Mouse (Mus musculus) hindbrain, postnatal 0 days (tissue): ENCODE measurements around the gene Ctrb1. TPM values are rescaled to one million over a fixed set of nuclear protein-coding genes. Genes with fewer than 3 reads are reported as not detected.

ENCODE experiments used
- ATAC-seq: fragments of 200-750 bp; cut with Nextera tagmentation; 2 replicates; pipeline ENCODE4 v1.8.0; 2017; ENCODE audit warnings: mild to moderate bottlenecking, moderate TSS enrichment, moderate library complexity
- DNase-seq: peaks from one replicate; pipeline ENCODE4 v3.0.0-alpha.2; 2015; ENCODE audit warnings: low spot score
- H3K27ac ChIP-seq: fragments of 300-500 bp; sonication (generic); 2 replicates; pipeline ENCODE4 v1.5.1; 2014; ENCODE audit warnings: mild to moderate bottlenecking
- H3K27me3 ChIP-seq: fragments of 300-500 bp; sonication (generic); 2 replicates; pipeline ENCODE4 v1.6.1; 2014; ENCODE audit warnings: low read length, mixed read lengths; ENCODE audit not compliant: insufficient read depth
- H3K36me3 ChIP-seq: fragments of 300-500 bp; sonication (generic); 2 replicates; pipeline ENCODE4 v1.6.1; 2014; ENCODE audit warnings: low read length, mixed read lengths; ENCODE audit not compliant: insufficient read depth
- H3K4me1 ChIP-seq: fragments of 300-500 bp; sonication (generic); 2 replicates; pipeline ENCODE4 v1.6.1; 2014; ENCODE audit warnings: antibody characterized with exemption, low read length, mixed read lengths; ENCODE audit not compliant: insufficient read depth
- H3K4me2 ChIP-seq: fragments of 300-500 bp; sonication (generic); 2 replicates; pipeline ENCODE4 v1.6.1; 2014; ENCODE audit warnings: low read depth, mild to moderate bottlenecking, low read length, moderate library complexity, mixed read lengths
- H3K4me3 ChIP-seq: fragments of 300-500 bp; sonication (generic); 2 replicates; pipeline ENCODE4 v1.5.1; 2014; ENCODE audit warnings: low read length
- H3K9ac ChIP-seq: fragments of 300-500 bp; sonication (generic); replicated peaks from 2 replicates; pipeline ENCODE4 v1.6.1; 2014; ENCODE audit warnings: mild to moderate bottlenecking, low read length, moderate library complexity, mixed read lengths
- H3K9me3 ChIP-seq: fragments of 300-500 bp; sonication (generic); 2 replicates; pipeline ENCODE4 v1.6.1; 2016; ENCODE audit warnings: low read length, mixed read lengths
- CTCF ChIP-seq: IDR thresholded peaks from 2 replicates; pipeline ENCODE4 v1.5.1; 2016; ENCODE audit warnings: antibody characterized with exemption, control low read depth, low read depth
- WGBS: fragments of 180-500 bp; shearing (Covaris S2); extraction: QIAGEN DNeasy Blood & Tissue Kit; methylation state at CpG from one replicate; pipeline ENCODE4 v1.1.7; 2014; 5-methylcytosine and 5-hydroxymethylcytosine counted together
- polyA plus RNA-seq: library from polyadenylated mRNA; unstranded; fragments of >200 nt; fragmentation: Nextera tagmentation; extraction: Ambion mirVana; gene quantifications from 2 replicates; pipeline ENCODE4 v1.2.1, GENCODE M21; 2015
- total RNA-seq: library from RNA; depleted of rRNA; stranded (reverse); fragments of >200 nt; gene quantifications from 2 replicates; pipeline ENCODE4 v1.2.3, GENCODE M21; 2014; rRNA removed

Gene Ctrb1
- not detected in 2 replicates for total RNA-seq
- polyA plus RNA-seq, result not detected in 2 replicates

GRCm38 (mm10) chr8:111690960-111691445 lies at the start of gene Ctrb1:
Gene Ctrb1 (minus strand): TSS chr8:111691010.
- H3K27ac ChIP-seq, result no peak within 1 kb of the TSS
- WGBS, result 80% methylated on average over 2 of the region's 2 CpGs
- no peaks in the 10 kb centered on the region for H3K27me3 ChIP-seq
- no peaks in the 10 kb centered on the region for H3K4me1 ChIP-seq
- H3K4me2 ChIP-seq, result no peak within 1 kb of the TSS
- H3K36me3 ChIP-seq, result no peaks in the 10 kb centered on the region
- H3K9ac ChIP-seq, result no peak within 1 kb of the TSS
- DNase-seq, result no peak
- TF ChIP-seq CTCF, result no peak
- H3K4me3 ChIP-seq, result no peak within 1 kb of the TSS
- ATAC-seq, result no peak
- no peaks in the 10 kb centered on the region for H3K9me3 ChIP-seq

DNA sequence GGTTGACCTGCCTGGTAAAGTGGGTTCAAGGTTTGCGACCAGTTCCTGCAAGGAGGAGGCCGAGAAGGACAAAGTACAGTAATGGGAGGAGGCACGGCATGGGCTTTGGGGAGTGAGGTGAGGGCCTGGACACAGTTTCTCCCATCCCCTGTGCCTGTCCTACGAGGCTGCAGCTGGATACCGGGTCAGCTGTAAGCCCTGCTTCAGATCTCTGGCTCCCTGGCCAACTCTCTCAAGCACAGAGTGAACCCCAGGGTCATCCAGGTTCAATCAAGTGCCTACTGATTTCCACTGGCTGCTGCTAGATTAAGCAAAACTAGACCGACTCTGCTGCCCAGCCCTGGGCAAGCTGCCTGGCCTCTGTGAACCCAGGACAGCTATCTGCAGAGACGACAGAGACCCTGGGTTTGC lies 49.5 kb upstream of the Ctrb1 start:
- no peak for ATAC-seq
- no peaks in the 10 kb centered on the region for H3K36me3 ChIP-seq
- DNase-seq, result no peak
- H3K27ac ChIP-seq, result no peak overlapping the region
- no peaks in the 10 kb centered on the region for H3K27me3 ChIP-seq
- no peak for TF ChIP-seq CTCF
- H3K4me2 ChIP-seq, result peak overlapping the region; percentile 74; the same call in 1 of the 2 replicates
- no peak overlapping the region for H3K4me3 ChIP-seq
- no peaks in the 10 kb centered on the region for H3K9me3 ChIP-seq
- peaks cover 57% of the 10 kb centered on the region for H3K4me1 ChIP-seq
- 68% methylated on average over 7 of the region's 7 CpGs for WGBS
- no peak overlapping the region for H3K9ac ChIP-seq

- peak; percentile 49 for TF ChIP-seq CTCF
- ATAC-seq, result no peak
- Histone ChIP-seq H3K27ac (peak overlapping the region; percentile 0; the same call in 1 of the 2 replicates), H3K36me3 (no peaks in the 10 kb centered on the region), H3K27me3 (no peaks in the 10 kb centered on the region), H3K4me3 (no peak overlapping the region), H3K9me3 (no peaks in the 10 kb centered on the region), H3K4me1 (peaks cover 63% of the 10 kb centered on the region), H3K4me2 (no peak overlapping the region), H3K9ac (0 out of 2 replicates have a peak overlapping the region, but pooled peaks have one; percentile 1)
- WGBS, result 47% methylated on average over 7 of the region's 7 CpGs
- no peak for DNase-seq
Observed at GRCm38 (mm10) chr8:111739604-111740003, 48.8 kb upstream of the Ctrb1 start.

DNA sequence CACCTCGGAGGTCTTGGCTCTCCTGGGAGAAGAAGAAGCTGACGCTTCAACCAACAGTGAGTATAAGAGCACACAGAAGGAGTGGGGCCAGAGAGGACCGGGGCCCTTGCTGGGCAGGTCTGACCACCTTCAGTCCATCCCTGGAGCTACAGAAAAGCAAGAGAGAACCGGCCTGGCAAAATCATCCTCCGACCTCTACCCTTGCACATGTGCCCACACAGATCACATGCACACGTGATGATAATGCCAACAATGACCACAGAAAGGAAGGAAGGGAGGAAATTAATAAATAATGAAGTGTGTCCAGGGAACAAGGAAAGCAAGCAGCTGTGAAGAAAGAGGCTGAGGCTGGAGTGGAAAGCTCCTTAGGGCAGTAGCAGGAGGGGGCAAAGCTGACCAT lies 48.1 kb upstream of the Ctrb1 start:
- H3K9ac ChIP-seq, result no peak overlapping the region
- H3K9me3 ChIP-seq, result no peaks in the 10 kb centered on the region
- H3K27me3 ChIP-seq, result no peaks in the 10 kb centered on the region
- H3K4me2 ChIP-seq, result no peak overlapping the region
- no peaks in the 10 kb centered on the region for H3K36me3 ChIP-seq
- DNase-seq (no peak), ATAC-seq (no peak)
- H3K27ac ChIP-seq, result no peak overlapping the region
- peaks cover 60% of the 10 kb centered on the region for H3K4me1 ChIP-seq
- 49% methylated on average over 6 of the region's 6 CpGs for WGBS
- no peak overlapping the region for H3K4me3 ChIP-seq
- no peak for TF ChIP-seq CTCF

DNA sequence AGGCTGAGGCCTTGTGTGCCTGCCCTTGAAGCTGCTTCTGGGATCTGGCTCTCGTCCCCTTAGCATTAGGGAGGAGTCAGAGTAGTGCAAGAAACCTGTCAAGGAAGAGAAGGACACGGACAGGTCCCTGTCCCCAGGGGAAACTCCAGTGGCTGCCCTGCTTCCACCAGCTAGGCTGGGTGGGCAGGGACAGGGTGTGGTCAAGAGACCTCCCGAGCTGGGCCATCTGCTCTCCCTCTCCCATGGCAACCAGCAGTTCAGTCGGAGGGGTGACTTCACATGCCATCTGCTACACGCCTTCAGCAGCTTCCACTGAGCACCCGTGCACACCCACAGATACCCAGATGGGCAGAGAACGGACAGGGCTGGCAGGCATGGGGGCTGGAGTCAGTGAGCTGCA lies 45.5 kb upstream of the Ctrb1 start:
- no peaks in the 10 kb centered on the region for H3K9me3 ChIP-seq
- TF ChIP-seq CTCF, result no peak
- H3K4me3 ChIP-seq, result no peak overlapping the region
- H3K36me3 ChIP-seq, result no peaks in the 10 kb centered on the region
- 22% methylated on average over 7 of the region's 7 CpGs for WGBS
- H3K27ac ChIP-seq, result peak overlapping the region; percentile 62; the same call in 1 of the 2 replicates
- no peak overlapping the region for H3K4me2 ChIP-seq
- peaks cover 63% of the 10 kb centered on the region for H3K4me1 ChIP-seq
- ATAC-seq (peak; percentile 44), DNase-seq (peak; percentile 67)
- no peaks in the 10 kb centered on the region for H3K27me3 ChIP-seq
- 0 out of 2 replicates have a peak overlapping the region, but pooled peaks have one; percentile 2 for H3K9ac ChIP-seq

GRCm38 (mm10) chr8:111735791-111736190 lies 45.0 kb upstream of the Ctrb1 start:
- Histone ChIP-seq H3K9me3 (no peaks in the 10 kb centered on the region), H3K27ac (peak overlapping the region; percentile 62; the same call in 1 of the 2 replicates), H3K9ac (0 out of 2 replicates have a peak overlapping the region, but pooled peaks have one; percentile 2), H3K4me2 (no peak overlapping the region), H3K27me3 (no peaks in the 10 kb centered on the region), H3K4me3 (no peak overlapping the region), H3K4me1 (peaks cover 63% of the 10 kb centered on the region), H3K36me3 (no peaks in the 10 kb centered on the region)
- DNase-seq (no peak), ATAC-seq (no peak)
- WGBS, result 75% methylated on average over 4 of the region's 4 CpGs
- no peak for TF ChIP-seq CTCF

DNA sequence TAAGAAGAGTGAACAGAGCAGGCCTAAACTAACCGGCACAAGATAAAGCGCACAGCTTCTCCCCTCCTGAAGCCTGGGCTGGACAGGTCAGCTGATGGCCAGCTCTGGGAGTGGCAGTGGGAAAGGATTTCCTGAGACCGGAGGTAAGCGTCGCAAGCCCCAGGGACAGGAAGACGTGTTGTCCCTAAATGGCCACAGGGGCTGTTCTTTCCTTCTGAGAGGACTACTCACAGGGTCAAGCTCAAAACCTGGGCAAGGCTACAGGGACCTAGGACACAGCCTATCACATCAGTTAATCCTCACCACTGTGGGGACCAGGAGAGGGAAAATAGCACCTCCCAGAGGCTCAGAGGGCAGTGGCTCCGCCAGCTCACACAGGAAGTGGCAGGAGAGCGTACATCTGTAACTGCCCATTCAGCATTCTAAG lies 44.5 kb upstream of the Ctrb1 start:
- DNase-seq (no peak), ATAC-seq (no peak)
- Histone ChIP-seq H3K9me3 (no peaks in the 10 kb centered on the region), H3K9ac (0 out of 2 replicates have a peak overlapping the region, but pooled peaks have one; percentile 21), H3K4me3 (no peak overlapping the region), H3K27me3 (no peaks in the 10 kb centered on the region), H3K4me1 (peaks cover 61% of the 10 kb centered on the region), H3K27ac (peak overlapping the region; percentile 62; the same call in 1 of the 2 replicates), H3K4me2 (no peak overlapping the region), H3K36me3 (no peaks in the 10 kb centered on the region)
- no peak; the same call in 1 of the 2 replicates for TF ChIP-seq CTCF
- WGBS, result 67% methylated on average over 8 of the region's 8 CpGs
